Mouse (Mus musculus) layer of hippocampus, adult 2 months (tissue): ENCODE measurements around the gene Tekt2. TPM values are rescaled to one million over a fixed set of nuclear protein-coding genes. Genes with fewer than 3 reads are reported as not detected.

Experiments
- DNase-seq, 2 experiments: peaks; one replicate each; pipeline ENCODE4 v3.0.0; 2022; ENCODE audit warnings: low spot score in 2 of 2
- H3K27ac ChIP-seq: fragments of 200-600 bp; 2 replicates; pipeline ENCODE4 v1.8.1; 2022
- H3K4me3 ChIP-seq: fragments of 200-600 bp; 2 replicates; pipeline ENCODE4 v1.8.1; 2022; ENCODE audit warnings: mild to moderate bottlenecking
- CTCF ChIP-seq: fragments of 200-600 bp; conservative IDR thresholded peaks from 2 replicates; pipeline ENCODE4 v1.8.1; 2022; ENCODE audit warnings: antibody characterized with exemption, mild to moderate bottlenecking, moderate library complexity
- total RNA-seq, 2 experiments: library from RNA; stranded (reverse); gene quantifications; 2 replicates each; pipeline ENCODE4 v1.2.3; 2021

Tekt2 gene
- total RNA-seq, 2 experiments from 2014 or later = 1.3 to 1.6 TPM

GRCm38 (mm10) chr4:126277906-126278564, 47.5 kb downstream of the Tekt2 start:
- no peak overlapping the region for H3K4me3 ChIP-seq
- no peak overlapping the region for H3K27ac ChIP-seq
- peak in 1 of 2 experiments; percentile 52 for DNase-seq
- peak; percentile 82 for TF ChIP-seq CTCF

- H3K27ac ChIP-seq = peak overlapping the region; percentile 1; the same call in 1 of the 2 replicates
- no peak for DNase-seq
- H3K4me3 ChIP-seq = no peak overlapping the region
- TF ChIP-seq CTCF = no peak
Measured at GRCm38 (mm10) chr4:126275681-126276131, 49.8 kb downstream of the Tekt2 start.

- no peak for DNase-seq
- H3K27ac ChIP-seq = peak overlapping the region; percentile 18; the same call in 1 of the 2 replicates
Measured at GRCm38 (mm10) chr4:126275081-126275480, 50.4 kb downstream of the Tekt2 start.

GRCm38 (mm10) chr4:126273753-126274152, 51.7 kb downstream of the Tekt2 start:
- TF ChIP-seq CTCF = peak; percentile 66
- Histone ChIP-seq H3K4me3 (no peak overlapping the region), H3K27ac (peak overlapping the region; percentile 75)
- peak in 1 of 2 experiments; percentile 69 for DNase-seq

More at GRCm38 (mm10) chr4:126275081-126275480, 50.4 kb downstream of the Tekt2 start:
- H3K4me3 ChIP-seq = no peak overlapping the region
- TF ChIP-seq CTCF = no peak

Other genes starting within 250 kb of the Tekt2 start
- 10 to 100 TPM; 13.4 to 13.8 TPM for gene Lsm10, start 229.1 kb downstream of the Tekt2 start, total RNA-seq
- gene Stk40, start 221.7 kb downstream of the Tekt2 start, total RNA-seq = 10 to 100 TPM; 24.8 to 26.6 TPM
- 1 to 10 TPM; 3.3 to 3.6 TPM for gene Eva1b, start 177.9 kb downstream of the Tekt2 start, total RNA-seq
- gene Sh3d21, start 162.2 kb downstream of the Tekt2 start, total RNA-seq = under 1 TPM; 0.59 to 0.81 TPM
- 100 to 1,000 TPM; 150 to 166 TPM for gene Thrap3, start 122.9 kb downstream of the Tekt2 start, total RNA-seq
- 100 to 1,000 TPM; 246 to 249 TPM for gene Map7d1, start 69.3 kb downstream of the Tekt2 start, total RNA-seq
- 10 to 100 TPM; 85.4 to 90.5 TPM for gene Trappc3, start 63.4 kb downstream of the Tekt2 start, total RNA-seq
- gene Col8a2, start 38.9 kb downstream of the Tekt2 start, total RNA-seq = 1 to 10 TPM; 1.2 to 1.5 TPM
- 10 to 100 TPM; 32.2 to 33.0 TPM for gene Adprhl2, start 4.0 kb downstream of the Tekt2 start, total RNA-seq
- gene Ago3, start 103.9 kb upstream of the Tekt2 start, total RNA-seq = 10 to 100 TPM; 39.3 to 50.5 TPM
- 10 to 100 TPM; 63.1 to 64.0 TPM for gene Ago1, start 142.9 kb upstream of the Tekt2 start, total RNA-seq
- 1 to 10 TPM; 7.5 to 9.5 TPM for gene Ago4, start 207.8 kb upstream of the Tekt2 start, total RNA-seq
- gene Clspn, start 231.2 kb upstream of the Tekt2 start, total RNA-seq = 1 to 10 TPM; 1.6 to 2.2 TPM